Mouse (Mus musculus): ENCODE measurements around the gene Fam228b.
"Not testable (repeated sequence)": the region's sequence is repeated elsewhere in the genome, so short reads cannot be mapped to it uniquely, and the experiment has no call there.

Gene Fam228b

DNA sequence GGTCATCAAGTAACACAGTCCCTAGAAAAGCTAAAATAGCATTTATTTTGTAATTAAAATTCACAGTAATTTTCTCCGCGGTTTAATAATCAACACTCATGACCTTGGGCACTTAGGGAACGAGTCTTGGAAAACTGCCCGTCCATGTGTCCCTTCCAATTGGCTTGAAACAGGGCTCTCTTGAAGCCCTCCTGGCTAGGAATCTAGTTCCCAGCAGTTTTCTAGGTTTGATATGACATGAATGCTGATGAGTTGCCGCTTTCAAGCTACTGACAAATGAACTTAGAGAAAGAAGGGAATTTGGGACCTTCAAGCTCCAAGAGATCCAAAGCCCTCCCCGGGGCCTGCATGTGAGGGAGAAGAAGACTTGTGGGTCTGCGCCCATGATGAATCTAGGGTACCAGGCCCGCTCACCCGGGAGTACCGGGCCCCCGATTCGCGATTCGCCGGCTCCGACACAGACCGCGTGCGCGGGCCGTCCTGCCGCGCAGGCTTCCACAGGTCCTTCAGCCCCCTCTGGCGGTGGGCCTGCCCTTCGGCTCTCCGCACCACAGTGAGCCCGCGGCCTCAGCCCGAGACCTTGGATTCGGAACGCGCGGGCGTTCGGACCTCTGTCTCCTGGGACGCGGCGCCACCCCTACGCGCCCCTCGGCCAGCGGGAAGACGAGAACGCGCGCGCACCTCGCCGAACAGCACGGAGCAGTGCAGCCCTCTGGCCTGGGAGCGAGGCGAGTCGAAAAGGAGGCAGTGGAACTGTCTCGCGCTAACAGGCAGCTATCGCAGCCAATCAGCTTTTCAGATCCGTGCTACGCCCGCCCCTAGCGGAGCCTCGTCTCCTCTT lies at the start of gene Fam228b, which contains the start of gene Pfn4:
Gene Fam228b (minus strand): TSS at position 776 of the 841 bp plus-strand sequence.
Gene Pfn4 (plus strand): TSS at position 531 of the 841 bp plus-strand sequence.
- peak; percentile 98 for DNase-seq (ENCODE audit: low spot score)

DNA sequence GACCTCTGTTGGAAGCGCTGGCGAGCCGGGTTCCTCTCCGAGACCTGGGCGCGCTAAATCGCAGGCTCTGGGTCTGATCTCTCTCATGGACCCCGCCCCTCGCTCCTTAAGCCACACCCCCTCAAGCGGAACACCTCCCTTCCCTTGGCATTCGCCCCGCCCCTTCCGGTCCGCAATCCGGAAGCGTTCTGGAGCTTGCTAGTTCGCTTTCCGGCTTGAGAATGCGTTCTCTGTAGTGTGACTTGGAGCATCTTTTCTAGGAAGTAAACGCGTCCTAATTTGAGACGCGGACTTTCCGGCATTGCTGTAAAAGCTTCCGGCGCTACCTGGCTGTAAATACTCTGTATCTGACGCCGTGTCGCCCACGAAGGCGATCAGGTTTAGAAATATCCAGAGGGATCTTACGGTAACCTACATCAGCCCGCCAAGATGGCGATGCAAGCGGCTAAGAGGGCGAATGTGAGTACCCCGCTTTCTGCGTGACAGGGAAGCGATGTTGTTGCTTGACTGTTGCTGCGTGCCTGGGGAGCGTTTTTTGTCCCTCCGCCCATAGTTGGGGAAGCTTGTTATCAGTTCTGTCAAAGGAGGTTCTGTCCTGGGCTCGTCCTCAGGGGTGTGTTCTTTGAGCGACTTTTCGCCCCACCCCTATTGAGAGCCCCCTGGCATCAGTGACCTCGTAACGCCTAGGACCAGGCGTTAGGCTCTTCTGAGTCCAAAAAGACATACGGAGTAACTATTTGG lies 48.5 kb upstream of the Fam228b start, which contains the start of gene Sf3b6:
Gene Sf3b6 (plus strand): TSS at position 184 of the 741 bp plus-strand sequence.
- peak; percentile 97 for DNase-seq (ENCODE audit: low spot score)

DNA sequence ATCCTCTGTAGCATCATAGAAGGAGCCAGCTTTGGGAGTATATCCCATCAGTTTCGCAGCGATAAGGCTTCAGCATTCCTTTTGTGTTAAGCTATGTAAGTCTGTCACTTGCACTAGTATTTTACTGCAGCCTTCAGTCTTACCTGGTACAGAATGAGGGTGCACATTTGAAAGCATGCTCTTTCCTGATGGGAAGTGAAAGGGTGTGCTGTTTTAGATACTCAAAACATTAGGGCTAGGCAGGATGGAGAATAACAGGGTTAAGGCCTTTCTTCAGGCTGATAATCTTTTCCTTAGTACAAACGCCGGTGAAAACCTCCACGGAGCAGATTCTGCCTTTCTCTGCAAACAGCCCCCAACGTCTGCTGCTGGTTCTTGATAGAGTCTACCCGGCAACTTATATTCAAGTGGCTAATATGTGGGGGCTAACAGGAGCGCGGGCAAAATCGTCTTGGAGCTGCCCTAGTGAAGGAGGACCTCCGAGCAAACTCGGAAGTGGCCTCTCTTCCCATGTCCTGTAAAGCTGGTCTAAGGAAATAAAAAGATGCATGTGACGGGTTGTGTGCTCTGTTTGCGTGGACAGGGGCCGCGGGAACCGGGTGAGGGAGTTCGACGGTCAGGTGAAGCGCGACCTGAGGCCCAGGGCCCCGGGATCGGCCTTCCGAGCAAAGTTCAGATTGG lies 47.8 kb upstream of the Fam228b start:
- DNase-seq (ENCODE audit: low spot score): no peak

DNA sequence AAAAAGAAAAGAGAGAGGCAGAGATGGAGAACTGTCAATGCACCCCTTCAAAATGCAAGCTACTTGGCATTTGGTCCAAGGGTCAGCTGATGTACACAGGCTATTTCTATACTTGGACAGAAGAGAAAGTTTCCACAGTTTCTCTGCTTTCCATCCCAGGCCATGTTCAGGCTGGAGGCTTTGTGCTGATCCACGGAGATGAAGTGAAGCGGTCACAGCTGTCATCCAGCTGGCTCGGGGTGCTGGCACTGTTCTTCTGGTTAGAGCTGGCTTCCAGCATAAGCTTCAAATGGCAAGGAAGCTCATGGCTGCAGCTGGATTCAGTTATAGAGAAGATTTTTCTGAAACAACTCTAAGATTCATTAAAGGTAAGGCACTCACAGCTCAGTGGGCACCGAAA lies 44.6 kb upstream of the Fam228b start:
- DNase-seq (ENCODE audit: low spot score): no peak

DNA sequence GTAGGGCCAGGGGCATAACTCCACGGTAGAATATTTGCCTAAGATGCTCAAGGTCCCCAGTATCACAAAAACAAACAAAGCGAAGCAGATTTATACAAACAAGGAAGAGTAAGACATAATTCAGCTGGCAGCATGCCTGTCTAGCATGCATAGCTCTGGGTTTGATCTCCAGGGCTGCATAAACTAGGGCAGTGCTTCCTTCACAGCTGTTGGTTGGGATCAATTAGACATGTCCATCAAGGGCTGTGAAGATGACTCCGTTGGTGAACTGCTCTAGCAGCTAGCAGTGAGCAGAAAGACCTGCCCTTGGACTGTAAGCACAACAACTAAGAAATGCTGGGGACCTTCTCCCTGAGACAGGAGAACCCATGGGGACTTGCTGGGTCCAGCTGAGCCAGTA lies 42.6 kb upstream of the Fam228b start:
- DNase-seq (ENCODE audit: low spot score): no peak

DNA sequence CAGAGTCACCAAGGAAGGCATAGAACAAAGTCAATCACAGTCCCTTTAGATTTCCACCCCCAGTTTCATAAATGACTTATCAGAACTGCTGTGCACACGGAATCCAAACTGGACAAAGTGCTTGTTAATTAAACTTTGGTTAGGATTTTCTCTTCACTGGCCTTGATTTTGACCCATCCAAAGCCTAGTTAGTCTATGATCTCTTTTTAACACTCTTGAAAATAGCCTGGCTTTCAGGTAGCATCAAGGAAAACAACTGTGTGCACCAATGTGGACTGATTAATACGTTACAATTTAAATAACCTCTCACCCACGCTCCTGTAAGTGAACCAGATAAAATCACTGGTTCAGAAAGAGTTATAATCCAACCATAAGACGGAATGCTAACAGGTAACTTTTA lies 42.0 kb upstream of the Fam228b start:
- DNase-seq (ENCODE audit: low spot score): no peak

DNA sequence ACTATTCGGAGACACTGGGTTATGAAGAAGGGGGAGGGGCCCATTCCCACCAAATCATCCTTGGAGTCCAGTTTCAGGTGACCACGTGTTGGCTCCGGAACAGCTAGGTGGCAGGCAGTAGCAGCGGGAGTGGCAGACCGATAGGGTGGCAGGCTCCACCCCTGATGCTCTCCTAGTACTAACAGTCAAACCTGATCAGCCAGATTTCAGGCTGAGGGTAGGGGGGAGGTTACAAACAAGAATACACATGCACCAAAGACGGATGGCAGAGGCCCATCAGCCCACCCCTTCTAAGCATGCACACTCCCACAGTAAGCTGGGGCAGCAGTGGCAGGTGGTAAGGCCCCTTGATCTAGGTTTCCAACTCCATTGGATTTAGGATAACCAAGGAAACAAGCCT lies 28.4 kb upstream of the Fam228b start:
- not testable (repeated sequence) for DNase-seq (ENCODE audit: low spot score)

DNA sequence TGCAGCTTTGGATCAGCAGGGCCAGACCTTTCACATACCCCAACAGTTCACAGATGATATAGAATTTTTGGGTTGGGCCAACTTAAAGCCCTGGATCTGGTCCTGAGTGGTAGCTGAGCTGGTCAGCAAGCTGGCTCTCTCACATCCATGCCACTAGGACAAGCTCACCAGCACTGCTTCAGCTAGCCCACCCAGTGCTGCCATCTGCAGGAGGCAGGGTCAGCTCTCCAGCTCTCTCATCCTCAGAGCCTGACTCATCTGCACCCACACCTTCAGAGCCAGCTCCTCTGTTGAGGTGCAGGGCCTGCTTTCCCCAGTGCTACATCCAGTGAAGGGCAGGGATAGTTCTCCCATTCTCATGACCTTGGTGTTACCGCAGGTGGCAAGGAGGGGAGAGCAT lies 24.7 kb upstream of the Fam228b start:
- no peak for DNase-seq (ENCODE audit: low spot score)

DNA sequence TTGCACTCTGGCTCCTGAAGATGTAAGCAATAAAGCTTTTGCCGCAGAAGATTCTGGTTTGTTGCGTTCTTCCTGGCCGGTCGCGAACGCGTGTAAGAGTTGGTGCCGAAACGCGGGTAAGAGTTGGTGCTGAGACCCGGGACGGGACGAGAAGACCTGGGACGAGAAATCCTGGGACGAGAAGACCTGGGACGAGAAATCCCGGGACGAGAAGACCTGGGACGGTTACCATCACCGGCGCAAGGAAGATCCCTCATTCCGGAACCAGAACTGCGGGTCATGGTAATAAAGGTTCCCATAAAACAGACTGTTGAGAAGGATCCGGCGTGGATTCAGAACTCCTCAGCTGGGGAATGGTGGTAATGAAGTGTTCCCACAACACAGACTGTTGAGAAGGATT lies 19.1 kb upstream of the Fam228b start:
- not testable (repeated sequence) for DNase-seq (ENCODE audit: low spot score)

DNA sequence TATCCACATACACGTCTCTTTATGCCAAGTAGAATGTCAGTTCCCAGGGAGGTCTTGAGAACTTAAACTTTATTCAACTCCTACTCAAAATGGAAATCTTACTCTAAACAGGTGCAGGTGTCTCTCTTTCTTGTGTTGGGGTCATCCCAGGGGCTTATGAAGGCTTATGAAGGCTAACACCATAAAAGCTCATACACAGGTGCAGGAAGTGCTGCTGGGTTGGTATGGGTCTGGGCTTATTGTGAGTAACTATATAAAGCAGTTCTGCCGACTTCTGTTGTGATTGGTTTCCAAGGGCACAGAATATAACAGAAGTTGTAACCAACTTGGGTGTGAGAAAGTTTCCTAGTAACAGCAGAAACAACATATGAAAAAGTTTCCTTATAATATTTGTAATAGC lies 15.4 kb upstream of the Fam228b start:
- no peak for DNase-seq (ENCODE audit: low spot score)

DNA sequence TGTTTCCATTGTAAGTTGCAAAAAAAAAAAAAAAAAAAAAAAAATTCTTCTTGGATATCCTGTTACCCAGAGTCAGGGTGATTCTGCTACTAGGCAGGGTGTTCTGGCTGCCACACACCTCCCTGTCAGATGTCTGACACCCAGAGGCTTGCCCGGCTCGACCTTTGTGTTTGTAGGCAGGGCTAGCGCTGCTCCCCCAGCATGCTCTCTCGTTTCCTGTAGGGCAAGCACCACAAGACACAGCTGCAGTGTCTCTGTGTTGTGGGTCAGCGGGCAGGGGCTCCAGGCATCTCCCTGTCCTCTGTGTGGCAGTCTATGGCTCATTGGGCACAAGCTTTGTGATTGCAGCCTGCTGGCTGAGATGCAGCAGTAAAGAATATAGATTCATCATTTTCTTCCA lies 14.5 kb upstream of the Fam228b start:
- no peak for DNase-seq (ENCODE audit: low spot score)

DNA sequence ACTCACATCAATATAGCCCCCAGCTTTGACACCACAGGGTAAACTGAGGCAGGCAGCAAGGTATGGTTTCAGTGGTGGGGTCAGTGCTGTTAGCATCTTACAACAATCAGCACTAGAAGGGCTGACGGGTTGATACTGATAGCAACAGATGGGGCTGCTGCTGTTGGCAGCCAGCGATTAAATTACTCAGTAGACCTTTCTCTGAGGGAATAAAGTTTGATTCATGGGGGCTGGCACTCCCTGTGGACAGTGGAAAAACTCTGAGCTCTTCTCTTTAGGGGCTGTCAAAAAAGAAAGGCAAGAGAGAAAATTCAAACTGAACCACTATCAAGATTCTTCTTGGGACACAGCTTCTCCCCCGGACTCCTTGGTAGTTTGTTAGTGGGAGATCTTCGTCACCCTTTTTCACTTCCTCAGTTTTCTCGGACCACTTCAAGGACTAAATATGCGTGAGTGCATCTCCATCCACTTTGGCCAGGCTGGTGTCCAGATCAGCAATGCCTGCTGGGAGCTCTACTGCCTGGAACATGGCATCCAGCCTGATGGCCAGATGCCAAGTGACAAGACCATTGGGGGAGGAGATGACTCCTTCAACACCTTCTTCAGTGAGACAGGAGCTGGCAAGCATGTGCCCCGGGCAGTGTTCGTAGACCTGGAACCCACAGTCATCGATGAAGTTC lies 12.8 kb upstream of the Fam228b start:
- DNase-seq (ENCODE audit: low spot score): not testable (repeated sequence)

DNA sequence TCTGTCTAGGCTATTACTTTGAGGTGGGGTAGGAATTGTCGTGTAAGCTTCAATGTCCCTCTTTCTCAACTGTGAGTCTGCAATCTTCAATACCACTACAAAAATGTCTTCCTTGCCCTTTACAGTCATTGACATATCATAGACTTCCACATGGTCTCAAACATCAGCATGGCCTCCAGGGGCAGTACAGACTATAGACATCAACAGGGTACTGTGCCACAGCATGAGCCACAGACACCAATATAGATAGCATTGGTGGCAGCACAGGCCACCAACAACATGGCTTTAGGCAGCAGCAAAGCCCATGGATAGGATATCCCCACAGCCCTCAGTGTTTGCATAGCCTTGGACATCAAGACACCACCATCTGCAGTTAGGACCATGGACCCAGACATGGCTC lies 12.2 kb upstream of the Fam228b start:
- DNase-seq (ENCODE audit: low spot score): no peak

DNA sequence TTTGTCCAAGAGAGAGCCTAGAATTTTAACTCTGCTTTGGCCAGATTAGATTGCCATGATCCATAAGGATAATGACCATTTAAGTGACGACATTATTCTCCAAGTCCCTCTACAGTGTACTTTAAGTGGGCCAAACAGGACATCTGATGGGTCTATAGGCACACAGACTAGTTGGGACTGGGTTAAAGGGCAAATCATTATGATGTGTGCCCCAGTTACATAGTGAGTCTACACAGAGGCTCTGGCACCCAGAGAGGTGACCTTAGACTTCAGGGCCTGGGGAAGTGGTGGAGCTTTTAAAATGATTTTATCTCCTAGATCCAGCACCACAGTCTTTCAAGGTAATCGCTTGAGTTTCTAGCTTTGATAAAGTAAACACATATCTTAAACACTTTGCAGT lies 11.2 kb upstream of the Fam228b start:
- no peak for DNase-seq (ENCODE audit: low spot score)

DNA sequence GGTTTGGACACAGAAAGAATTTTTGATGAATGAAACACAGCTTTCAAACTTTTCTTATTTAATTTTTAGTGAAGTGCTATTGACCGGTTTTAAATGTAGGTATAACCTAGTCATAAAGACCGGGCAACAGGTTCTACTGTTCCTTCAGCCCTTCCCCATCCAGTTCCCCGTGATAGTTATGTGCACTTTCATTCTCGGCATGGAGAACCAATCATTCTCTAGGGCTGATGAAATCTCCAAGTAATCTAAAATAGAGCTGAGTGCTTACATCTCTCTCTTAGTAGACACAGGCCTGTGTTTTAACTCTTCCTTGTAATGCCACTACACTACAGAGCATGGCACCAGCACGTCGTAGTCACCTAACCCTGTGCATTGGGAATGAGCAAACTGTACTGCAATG lies 8.7 kb upstream of the Fam228b start:
- DNase-seq (ENCODE audit: low spot score): no peak

DNA sequence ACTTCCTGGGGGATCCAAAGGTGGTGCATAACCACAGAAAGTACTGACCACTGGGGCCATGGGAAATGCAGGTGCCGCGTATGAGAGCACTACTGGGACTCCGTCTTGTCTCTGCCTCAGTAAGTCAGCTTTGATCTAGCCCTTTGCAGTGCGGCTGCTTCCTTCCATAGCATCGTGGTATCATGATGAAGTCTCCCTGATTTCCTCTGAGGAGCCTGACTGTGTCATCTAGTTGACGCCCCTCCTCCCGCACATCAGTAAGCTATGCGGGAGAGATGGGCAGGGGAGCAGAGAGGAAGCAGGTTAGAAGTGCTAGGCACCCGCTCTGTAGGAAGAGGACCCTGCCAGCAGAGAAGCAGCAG lies 6.5 kb upstream of the Fam228b start:
- no peak for DNase-seq (ENCODE audit: low spot score)

DNA sequence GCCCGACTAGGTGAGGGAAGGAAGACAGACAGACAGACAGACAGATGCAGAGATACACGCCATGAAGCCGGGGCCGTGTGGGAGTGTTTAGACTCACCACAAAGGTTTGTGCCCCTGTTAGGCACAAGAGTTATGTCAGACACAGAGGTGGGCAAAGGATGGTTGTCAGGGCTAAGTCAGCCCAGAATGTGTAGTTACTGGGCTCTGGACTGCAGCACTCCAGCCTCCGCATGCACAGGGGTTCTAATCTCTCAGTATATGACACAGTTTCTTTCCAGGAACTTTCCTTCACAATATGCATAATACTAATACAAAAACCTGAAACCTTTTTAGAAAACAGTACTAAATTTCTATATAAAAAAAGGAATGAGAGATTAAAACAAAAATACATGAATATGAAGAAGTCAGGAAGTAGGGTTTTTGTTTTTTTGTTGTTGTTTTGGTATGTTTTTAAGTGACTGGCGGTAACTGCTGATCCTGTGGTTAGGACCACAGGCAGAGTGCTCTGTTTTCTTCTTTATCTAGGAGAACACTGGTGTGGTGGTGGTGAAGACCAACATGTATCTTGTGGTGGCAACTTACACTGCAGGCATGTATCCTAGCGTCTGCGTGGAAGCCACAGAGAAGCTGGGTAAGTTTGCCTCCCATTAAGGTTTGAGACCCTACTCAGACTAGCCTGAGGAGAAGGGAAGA lies 6.0 kb upstream of the Fam228b start:
- no peak for DNase-seq (ENCODE audit: low spot score)

DNA sequence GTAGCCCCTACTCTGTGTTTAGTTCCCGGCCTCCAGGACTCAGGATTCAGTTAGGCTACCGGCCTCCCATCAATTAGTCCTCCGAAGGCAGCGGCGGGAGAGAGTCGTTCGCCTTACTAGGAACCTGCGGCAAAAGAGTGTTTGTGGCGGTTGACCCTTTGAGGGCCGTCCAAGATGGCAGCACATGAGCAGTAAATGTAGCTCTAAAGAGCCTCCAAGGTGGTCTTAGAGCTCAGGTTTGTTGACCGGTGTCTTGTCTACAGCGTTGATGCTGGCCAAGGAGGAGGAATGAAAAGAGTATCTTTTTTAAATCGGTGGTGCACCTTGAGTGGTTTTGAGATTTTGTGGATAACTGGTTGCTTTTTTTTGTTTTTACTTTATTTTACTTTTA lies 261 bp upstream of the Fam228b start:
- no peak for DNase-seq (ENCODE audit: low spot score)

DNA sequence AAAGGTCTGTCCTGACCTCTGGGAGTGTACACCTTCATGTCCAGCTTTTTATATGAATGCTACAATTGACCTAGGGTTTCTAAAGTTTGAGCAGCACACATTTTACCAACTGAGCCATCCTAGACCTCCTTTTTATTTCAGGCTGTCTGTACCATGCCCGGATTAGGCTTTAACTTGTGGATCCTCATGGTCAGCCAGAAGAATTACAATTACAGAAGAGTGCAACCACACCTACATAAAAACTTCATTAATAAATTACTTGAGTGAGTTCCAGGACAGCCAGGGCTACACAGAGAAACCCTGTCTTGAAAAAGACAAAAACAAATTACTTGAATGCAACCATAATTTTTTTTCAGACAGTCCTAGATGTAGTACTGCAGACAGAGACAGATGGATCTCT lies 12.0 kb downstream of the Fam228b start:
- no peak for DNase-seq (ENCODE audit: low spot score)

DNA sequence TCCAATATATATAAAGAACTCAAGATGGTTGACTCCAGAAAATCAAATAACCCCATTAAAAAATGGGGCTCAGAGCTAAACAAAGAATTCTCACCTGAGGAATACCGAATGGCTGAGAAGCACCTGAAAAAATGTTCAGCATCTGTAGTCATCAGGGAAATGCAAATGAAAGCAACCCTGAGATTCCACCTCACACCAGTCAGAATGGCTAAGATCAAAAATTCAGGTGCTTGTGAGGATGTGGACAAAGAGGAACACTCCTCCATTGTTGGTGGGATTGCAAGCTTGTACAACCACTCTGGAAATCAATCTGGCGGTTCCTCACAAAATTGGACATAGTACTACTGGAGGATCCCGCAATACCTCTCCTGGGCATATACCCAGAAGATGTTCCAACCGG lies 14.6 kb downstream of the Fam228b start:
- not testable (repeated sequence) for DNase-seq (ENCODE audit: low spot score)

DNA sequence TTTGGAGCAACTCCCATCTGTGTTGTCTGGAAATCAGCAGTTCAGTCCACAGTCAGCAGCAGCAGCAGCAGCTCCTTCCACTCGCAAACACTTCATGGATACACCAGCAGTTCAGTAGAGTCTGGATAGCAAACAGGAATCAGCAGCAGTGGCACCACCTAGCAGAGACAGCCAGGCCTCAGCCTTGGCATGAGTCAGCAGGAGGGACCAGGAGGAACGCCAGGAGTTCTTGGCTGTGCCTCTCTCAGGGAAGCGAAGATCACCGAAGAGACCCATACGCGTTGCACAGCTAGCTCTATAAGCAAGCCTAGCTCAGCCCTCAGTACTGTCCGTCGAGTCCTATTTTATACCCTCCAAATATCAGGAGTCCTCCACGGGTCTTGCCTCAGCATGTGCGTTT lies 24.6 kb downstream of the Fam228b start:
- DNase-seq (ENCODE audit: low spot score): no peak

DNA sequence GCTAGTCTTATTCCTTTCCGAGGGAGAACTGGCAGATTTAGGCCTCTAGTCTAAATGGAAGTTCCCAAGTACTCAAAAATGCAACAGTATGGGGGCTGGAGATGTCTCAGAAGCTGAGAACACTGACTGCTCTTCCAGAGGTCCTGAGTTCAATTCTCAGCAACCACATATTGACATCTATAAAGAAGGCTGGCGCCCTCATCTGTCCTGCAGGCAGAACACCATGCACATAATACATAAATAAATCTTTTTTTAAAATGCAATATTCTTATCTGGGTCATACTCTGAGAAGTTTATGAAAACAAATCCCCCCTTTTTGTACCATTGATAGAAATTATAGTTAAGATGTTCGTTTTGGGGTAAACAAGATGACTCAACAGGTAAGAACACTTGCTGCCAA lies 26.9 kb downstream of the Fam228b start:
- no peak for DNase-seq (ENCODE audit: low spot score)

All from testis, postnatal 14 days (tissue).